Mouse (Mus musculus) midbrain, embryonic 14.5 days (tissue): ENCODE data around the gene Proca1. TPM values are rescaled to one million over a fixed set of nuclear protein-coding genes. Genes with fewer than 3 reads are reported as not detected.

ENCODE experiments used
- ATAC-seq: fragments of 200-750 bp; cut with Nextera tagmentation; 2 replicates; pipeline ENCODE4 v1.8.0; 2017; ENCODE audit warnings: moderate number of reproducible peaks, moderate library complexity; ENCODE audit not compliant: low FRiP score, low TSS enrichment
- DNase-seq: peaks from one replicate; pipeline ENCODE4 v3.0.0-alpha.2; 2015
- H3K27ac ChIP-seq: fragments of 300-500 bp; sonication (generic); replicated peaks from 2 replicates; pipeline ENCODE4 v1.5.1; 2014; ENCODE audit warnings: mild to moderate bottlenecking, low read depth, low read length, moderate library complexity
- H3K27me3 ChIP-seq: fragments of 300-500 bp; sonication (generic); 2 replicates; pipeline ENCODE4 v1.6.1; 2014; ENCODE audit warnings: low read length, control low read depth, mixed read lengths; ENCODE audit not compliant: control insufficient read depth, insufficient read depth
- H3K36me3 ChIP-seq: fragments of 300-500 bp; sonication (generic); 2 replicates; pipeline ENCODE4 v1.6.1; 2014; ENCODE audit warnings: low read length, control low read depth; ENCODE audit not compliant: control insufficient read depth, insufficient read depth
- H3K4me1 ChIP-seq: fragments of 300-500 bp; sonication (generic); 2 replicates; pipeline ENCODE4 v1.6.1; 2014; ENCODE audit warnings: mild to moderate bottlenecking, antibody characterized with exemption, low read length, control low read depth; ENCODE audit not compliant: control insufficient read depth, insufficient read depth
- H3K4me2 ChIP-seq: fragments of 300-500 bp; sonication (generic); 2 replicates; pipeline ENCODE4 v1.6.1; 2014; ENCODE audit warnings: mild to moderate bottlenecking, low read length, moderate library complexity
- H3K4me3 ChIP-seq: fragments of 300-500 bp; sonication (generic); replicated peaks from 2 replicates; pipeline ENCODE4 v1.5.1; 2014; ENCODE audit warnings: low read depth, low read length
- H3K9ac ChIP-seq: fragments of 300-500 bp; sonication (generic); replicated peaks from 2 replicates; pipeline ENCODE4 v1.6.1; 2014; ENCODE audit warnings: mild to moderate bottlenecking, low read length, moderate library complexity
- H3K9me3 ChIP-seq: fragments of 300-500 bp; sonication (generic); 2 replicates; pipeline ENCODE4 v1.6.1; 2016; ENCODE audit warnings: low read length, control low read depth, mixed read lengths; ENCODE audit not compliant: control insufficient read depth
- WGBS: fragments of 180-500 bp; shearing (Covaris S2); extraction: QIAGEN DNeasy Blood & Tissue Kit; methylation state at CpG from one replicate; pipeline ENCODE4 v1.1.7; 2014; 5-methylcytosine and 5-hydroxymethylcytosine counted together
- polyA plus RNA-seq: library from polyadenylated mRNA; unstranded; fragments of >200 nt; fragmentation: Nextera tagmentation; extraction: Ambion mirVana; gene quantifications from 2 replicates; pipeline ENCODE4 v1.2.1, GENCODE M21; 2014

Proca1 gene
- polyA plus RNA-seq, 1 experiment from 2014 or later: 1.0 TPM

DNA sequence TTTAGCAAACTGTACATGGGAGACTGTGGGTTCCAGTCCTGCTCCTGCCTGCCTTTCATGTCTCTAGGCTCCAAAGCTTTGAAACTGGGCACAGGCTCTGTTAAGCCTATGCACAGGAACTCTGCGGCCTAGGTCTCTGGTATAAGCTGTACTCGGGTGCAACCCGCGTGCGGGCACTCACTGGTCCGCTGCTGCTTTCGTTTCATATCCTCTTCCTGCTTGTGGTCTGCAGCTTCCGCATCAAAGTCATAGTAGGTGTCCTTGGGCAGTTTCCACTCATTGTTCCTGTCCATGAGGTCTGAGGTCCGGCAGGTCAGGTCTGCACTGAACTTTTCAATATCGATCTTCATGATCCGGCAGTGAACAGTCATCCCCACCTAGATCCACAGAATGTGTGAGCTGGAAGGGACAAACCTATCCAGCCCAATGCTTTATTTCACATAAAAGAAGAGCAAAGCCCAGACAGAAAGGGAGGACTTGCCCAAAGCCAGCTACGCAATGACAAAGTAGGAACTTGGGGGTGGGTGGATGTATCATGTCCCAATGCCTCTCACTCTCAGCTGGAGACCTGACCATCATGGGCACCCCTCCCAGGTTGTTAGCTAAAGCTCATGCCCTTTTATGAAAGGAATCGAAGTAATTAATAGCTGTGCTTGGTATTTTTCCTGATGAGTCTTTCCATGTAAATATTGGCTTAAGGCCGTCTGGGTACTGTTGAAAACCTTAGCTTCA lies 20.1 kb downstream of the Proca1 start:
- no peak overlapping the region for H3K4me2 ChIP-seq
- H3K4me3 ChIP-seq: no peak overlapping the region
- no peaks in the 10 kb centered on the region for H3K4me1 ChIP-seq
- H3K36me3 ChIP-seq: peaks cover 100% of the 10 kb centered on the region
- no peak overlapping the region for H3K9ac ChIP-seq
- no peak for ATAC-seq
- no peaks in the 10 kb centered on the region for H3K27me3 ChIP-seq
- 95% methylated on average over 14 of the region's 14 CpGs for WGBS
- no peaks in the 10 kb centered on the region for H3K9me3 ChIP-seq
- no peak overlapping the region for H3K27ac ChIP-seq
- no peak for DNase-seq

DNA sequence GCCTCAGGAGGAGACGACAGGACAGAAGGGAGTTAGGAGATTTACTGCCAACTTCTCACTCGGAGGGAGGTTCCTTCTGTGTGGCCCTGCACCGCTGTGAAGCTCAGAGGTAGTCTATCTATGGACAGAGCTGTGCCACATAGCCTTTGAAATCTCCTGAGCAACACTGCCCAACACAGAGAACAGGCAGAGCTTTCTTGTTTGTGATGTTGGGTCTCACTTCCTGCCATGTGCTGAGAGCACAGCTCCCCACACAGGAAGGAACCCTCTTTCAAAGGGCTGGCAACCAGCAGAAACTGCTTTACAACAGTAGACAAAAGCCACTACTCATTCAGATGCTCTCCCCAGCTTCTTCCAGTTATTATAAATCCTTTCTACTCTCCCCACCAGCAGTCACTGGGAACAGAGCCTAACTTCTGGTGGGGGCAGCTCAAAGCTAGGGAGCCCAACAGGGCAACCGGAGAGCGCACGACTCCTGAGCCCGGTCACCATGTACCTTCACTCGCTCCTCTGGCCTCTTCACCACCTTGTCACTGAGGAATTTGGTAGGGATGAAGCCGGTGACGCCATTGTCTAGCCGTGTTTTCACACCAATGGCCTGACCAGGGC lies 22.6 kb downstream of the Proca1 start:
- ATAC-seq: no peak
- no peaks in the 10 kb centered on the region for H3K27me3 ChIP-seq
- no peak for DNase-seq
- no peaks in the 10 kb centered on the region for H3K4me1 ChIP-seq
- H3K4me3 ChIP-seq: no peak overlapping the region
- peaks cover 100% of the 10 kb centered on the region for H3K36me3 ChIP-seq
- no peak overlapping the region for H3K27ac ChIP-seq
- H3K4me2 ChIP-seq: no peak overlapping the region
- WGBS: 92% methylated on average over 11 of the region's 11 CpGs
- no peaks in the 10 kb centered on the region for H3K9me3 ChIP-seq
- H3K9ac ChIP-seq: no peak overlapping the region

DNA sequence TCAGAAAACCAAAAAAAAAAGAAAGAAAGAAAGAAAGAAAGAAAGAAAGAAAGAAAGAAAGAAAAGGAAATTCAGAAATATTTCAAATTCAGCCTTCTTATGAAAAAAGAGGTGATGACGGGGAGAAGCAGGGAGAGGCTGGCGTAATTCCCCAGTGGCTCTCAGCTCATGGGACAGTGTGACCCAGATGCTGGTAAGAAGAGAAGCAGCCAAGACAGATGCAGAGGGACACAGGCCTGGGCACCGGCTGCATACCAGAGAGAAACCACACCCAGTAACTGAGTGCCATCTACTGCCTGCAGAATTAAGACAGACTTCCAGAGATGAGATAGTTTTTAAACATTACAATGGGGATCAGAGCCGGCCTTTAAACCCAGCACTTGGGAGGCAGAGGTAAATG lies 30.4 kb downstream of the Proca1 start:
- Histone ChIP-seq H3K9me3 (no peaks in the 10 kb centered on the region), H3K9ac (no peak overlapping the region), H3K4me1 (no peaks in the 10 kb centered on the region), H3K27me3 (no peaks in the 10 kb centered on the region), H3K36me3 (peaks cover 98% of the 10 kb centered on the region), H3K4me2 (no peak overlapping the region), H3K4me3 (no peak overlapping the region), H3K27ac (no peak overlapping the region)
- ATAC-seq (no peak), DNase-seq (no peak)
- 95% methylated on average over 4 of the region's 4 CpGs for WGBS

DNA sequence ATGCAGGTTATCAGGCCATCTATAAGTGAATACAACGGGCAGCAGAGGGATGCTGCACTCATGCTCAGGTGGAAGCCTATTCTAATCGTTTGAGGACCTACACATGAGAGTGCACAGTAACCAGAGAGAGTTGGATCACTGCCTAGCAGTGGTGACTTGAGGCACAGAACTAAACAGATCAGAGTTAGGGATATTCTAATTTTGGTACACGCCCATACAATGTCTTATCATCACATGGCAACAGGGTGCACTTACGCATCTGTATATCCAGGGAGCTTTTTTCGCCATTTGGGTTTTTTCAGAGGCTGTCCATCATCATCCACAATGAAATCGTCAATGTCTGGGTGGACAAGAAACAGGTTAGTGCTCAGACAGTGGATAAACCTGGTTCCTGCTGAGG lies 38.3 kb downstream of the Proca1 start:
- H3K9me3 ChIP-seq: no peaks in the 10 kb centered on the region
- DNase-seq (no peak), ATAC-seq (no peak)
- no peak overlapping the region for H3K27ac ChIP-seq
- no peaks in the 10 kb centered on the region for H3K27me3 ChIP-seq
- 95% methylated on average over 6 of the region's 6 CpGs for WGBS
- no peak overlapping the region for H3K4me2 ChIP-seq
- no peaks in the 10 kb centered on the region for H3K4me1 ChIP-seq
- peaks cover 90% of the 10 kb centered on the region for H3K36me3 ChIP-seq
- H3K4me3 ChIP-seq: no peak overlapping the region
- H3K9ac ChIP-seq: no peak overlapping the region

DNA sequence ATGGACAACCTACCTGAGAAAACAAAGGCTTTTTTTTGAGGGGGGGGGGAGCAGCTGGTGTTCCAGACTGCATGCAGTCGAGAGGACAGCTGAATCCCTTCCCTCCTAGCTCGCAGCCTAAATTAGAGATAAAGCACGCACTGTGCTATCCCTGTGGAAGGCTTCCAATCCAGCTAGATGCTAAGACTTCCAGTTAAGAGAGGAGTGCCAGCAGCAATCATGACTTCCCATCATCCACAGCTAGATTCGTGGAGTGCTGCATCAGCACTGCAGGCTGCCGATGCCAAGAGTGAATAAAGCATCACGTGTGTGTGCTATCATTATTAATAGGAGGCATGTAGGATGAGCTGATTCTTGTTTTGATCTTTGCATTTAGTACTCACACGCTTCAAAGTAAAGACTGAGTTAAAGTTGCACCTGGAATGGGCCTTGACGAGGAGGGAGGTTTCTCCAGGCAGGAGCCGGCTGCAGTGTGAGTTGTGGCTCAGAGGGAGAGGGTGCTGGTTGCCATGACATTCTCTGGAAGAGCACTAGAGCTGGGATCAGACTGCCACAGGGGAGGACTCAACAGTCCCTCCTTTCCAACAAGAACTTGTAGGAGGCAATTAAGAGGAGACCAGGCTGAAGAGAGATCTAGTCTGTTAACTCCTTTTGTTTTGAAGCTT lies 47.1 kb downstream of the Proca1 start:
- ATAC-seq: no peak
- Histone ChIP-seq H3K9ac (no peak overlapping the region), H3K27me3 (no peaks in the 10 kb centered on the region), H3K4me2 (no peak overlapping the region), H3K36me3 (peaks cover 21% of the 10 kb centered on the region), H3K4me1 (peaks cover 10% of the 10 kb centered on the region), H3K9me3 (no peaks in the 10 kb centered on the region), H3K4me3 (no peak overlapping the region), H3K27ac (no peak overlapping the region)
- 88% methylated on average over 9 of the region's 9 CpGs for WGBS
- no peak for DNase-seq

DNA sequence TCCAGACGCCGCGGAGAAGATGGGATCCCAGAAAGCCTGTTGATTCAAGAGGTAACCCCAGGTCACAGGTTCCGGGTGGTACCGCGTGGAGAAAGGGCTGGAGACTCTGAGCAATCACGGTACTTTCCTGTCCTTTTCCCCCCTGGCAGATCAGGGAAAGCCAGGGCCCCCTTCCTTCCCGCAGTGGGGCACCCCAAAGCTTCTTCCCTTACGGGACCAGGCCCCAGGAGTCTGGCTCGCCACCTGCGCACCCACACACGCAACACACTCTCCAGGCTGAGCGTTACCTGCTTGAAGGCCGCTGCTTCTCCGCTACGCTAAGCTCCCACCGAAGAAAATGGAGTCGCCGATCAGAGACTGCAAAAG lies 52.1 kb downstream of the Proca1 start:
- Histone ChIP-seq H3K4me1 (peaks cover 27% of the 10 kb centered on the region), H3K27ac (peak overlapping the region; percentile 96)
- peak; percentile 43; the same call in 1 of the 2 replicates for ATAC-seq

DNA sequence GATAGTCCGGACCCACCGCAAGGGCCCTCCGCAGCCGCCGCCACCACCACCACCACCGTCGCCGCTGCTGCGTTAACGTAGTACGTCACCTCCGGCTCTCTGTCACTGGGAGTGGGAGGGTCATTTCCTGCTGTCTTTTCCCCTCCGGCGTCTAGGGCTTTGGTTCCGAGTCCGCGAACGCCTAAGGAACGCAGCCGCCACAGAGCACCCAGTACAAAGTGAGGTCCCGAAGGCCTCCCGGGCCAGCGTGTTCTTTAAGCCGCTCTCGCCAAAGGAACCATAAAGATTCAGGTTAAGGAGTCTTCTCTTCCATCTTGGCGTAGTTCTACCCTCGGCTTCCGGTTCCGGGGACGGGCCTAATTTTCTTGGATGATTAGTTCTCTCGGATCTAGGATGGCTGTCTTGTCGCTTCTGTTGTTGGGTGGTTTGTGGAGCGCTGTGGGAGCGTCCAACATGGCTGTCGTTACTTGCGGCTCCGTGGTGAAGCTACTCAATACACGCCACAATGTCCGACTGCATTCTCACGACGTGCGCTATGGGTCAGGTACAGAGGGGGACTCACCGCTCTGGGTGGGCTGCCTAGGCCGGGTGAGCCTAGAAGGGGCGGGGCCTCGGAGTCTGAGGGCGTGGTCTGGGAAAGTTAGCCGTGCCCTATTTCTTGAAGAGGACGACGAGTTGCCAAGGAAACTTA lies 52.6 kb downstream of the Proca1 start, which contains the start of the genes Sdf2 and Supt6:
Gene Sdf2, plus strand, starts transcription at position 120 of the 691 bp plus-strand sequence.
Gene Supt6, minus strand, starts transcription at position 361 of the 691 bp plus-strand sequence.
- Histone ChIP-seq H3K4me3 (peak within 1 kb of the TSS; percentile 85), H3K9me3 (no peaks in the 10 kb centered on the region), H3K4me2 (peak within 1 kb of the TSS; percentile 90), H3K36me3 (peaks cover 5% of the 10 kb centered on the region), H3K27ac (peak within 1 kb of the TSS; percentile 96), H3K4me1 (peaks cover 27% of the 10 kb centered on the region), H3K9ac (peak within 1 kb of the TSS; percentile 83), H3K27me3 (no peaks in the 10 kb centered on the region)
- under 1% methylated on average over 50 of the region's 50 CpGs for WGBS
- DNase-seq (peak; percentile 92), ATAC-seq (peak; percentile 94)

More for the DNA sequence above, 52.1 kb downstream of the Proca1 start:
- Histone ChIP-seq H3K4me3 (peak overlapping the region; percentile 85), H3K36me3 (peaks cover 7% of the 10 kb centered on the region), H3K27me3 (no peaks in the 10 kb centered on the region), H3K9ac (peak overlapping the region; percentile 83), H3K4me2 (peak overlapping the region; percentile 90), H3K9me3 (no peaks in the 10 kb centered on the region)
- DNase-seq: peak; percentile 8
- under 1% methylated on average over 19 of the region's 19 CpGs for WGBS

DNA sequence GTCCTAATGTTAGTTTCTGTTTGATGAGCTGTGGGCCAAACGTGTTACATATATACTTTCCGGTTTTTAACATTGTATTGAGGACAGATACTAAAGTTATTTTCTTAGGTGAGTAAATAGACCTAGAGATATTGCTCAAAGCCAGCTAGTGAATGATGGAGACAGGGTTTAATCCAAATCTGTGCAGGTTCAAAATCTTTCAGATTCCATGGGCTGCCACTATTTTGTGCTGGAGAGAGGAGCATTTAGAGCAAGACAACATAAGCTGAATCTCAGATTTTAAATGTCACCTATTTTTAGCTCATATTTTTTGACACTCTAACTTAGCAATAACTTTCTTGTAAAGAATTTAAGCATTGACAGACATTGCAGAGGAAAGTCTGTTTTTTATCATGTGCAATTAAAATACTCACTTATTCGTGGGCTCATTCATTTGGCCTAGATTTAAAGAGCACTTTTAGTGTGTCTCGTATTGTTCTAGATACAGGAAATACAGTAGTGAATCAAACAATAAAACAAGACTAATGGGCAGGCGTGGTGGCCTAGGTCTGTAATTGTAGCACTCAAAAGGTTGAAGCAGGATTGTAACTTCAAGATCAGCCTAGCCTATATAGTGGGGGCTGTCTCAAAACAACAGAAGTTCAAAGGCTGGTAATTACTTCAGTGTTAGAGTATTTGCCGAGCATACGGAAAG lies 53.3 kb downstream of the Proca1 start:
- peak overlapping the region; percentile 96 for H3K27ac ChIP-seq
- H3K9ac ChIP-seq: peak overlapping the region; percentile 83; the same call in 1 of the 2 replicates

More for the DNA sequence above, 53.3 kb downstream of the Proca1 start:
- 56% methylated on average over 7 of the region's 7 CpGs for WGBS
- Histone ChIP-seq H3K4me1 (peaks cover 27% of the 10 kb centered on the region), H3K4me2 (peak overlapping the region; percentile 90), H3K36me3 (peaks cover 9% of the 10 kb centered on the region), H3K4me3 (peak overlapping the region; percentile 85), H3K27me3 (no peaks in the 10 kb centered on the region), H3K9me3 (no peaks in the 10 kb centered on the region)
- ATAC-seq (no peak), DNase-seq (no peak)
